Mouse (Mus musculus) neutrophil, adult 59 days (primary cell): ENCODE data around the gene Pitx3. TPM values are rescaled to one million over a fixed set of nuclear protein-coding genes. Genes with fewer than 3 reads are reported as not detected.

ENCODE experiments used
- total RNA-seq, 2 experiments: library from RNA; stranded (reverse); gene quantifications; 1 replicate in 1 of 2; 2 replicates in 1 of 2; pipeline ENCODE4 v1.2.4; 2023

Pitx3 gene
- total RNA-seq, result not detected

DNA sequence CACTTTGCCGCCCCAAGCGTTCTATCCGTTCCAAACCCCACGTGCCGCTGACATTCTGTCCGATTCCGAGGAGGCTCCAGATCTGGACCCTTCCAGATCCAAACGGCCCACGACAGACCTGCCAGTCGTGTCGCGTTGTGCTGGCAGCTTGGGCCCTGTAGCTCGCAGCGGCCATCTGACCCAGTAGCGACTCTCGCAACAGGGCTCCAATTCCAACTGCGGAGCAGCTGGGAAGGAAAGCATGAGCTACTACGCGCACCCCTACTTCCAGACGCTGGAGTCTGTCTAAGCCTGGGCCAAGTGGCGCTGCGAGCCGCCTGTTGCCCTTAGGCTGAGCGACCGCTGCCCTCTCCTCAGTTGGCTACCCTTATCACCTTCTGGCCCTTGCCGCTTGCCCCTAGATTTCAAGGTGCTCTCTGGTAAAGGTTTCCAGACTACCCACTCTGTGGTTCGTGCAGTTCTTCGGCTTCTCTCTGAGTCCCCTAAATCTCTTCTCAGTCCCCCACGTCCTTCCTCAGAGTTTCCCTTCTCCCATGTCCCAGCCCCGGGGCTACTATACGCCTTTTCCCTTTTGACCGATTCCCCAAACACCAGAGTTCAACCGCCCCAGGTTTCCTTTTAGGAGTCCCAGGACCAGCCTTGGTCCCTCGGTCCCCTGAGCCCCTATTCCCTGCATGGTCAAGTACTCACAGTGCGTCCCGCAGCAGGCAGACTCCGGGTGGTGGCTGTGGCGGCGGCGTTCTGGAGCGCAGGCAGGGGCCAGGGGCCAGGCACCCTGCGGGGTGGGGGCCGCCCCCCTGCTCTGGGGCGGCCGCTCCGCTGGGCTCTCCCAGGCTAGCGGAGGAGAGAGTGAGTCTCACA is at the start of gene Pitx3:
Gene Pitx3 (minus strand): TSS at position 816 of the 861 bp plus-strand sequence.

DNA sequence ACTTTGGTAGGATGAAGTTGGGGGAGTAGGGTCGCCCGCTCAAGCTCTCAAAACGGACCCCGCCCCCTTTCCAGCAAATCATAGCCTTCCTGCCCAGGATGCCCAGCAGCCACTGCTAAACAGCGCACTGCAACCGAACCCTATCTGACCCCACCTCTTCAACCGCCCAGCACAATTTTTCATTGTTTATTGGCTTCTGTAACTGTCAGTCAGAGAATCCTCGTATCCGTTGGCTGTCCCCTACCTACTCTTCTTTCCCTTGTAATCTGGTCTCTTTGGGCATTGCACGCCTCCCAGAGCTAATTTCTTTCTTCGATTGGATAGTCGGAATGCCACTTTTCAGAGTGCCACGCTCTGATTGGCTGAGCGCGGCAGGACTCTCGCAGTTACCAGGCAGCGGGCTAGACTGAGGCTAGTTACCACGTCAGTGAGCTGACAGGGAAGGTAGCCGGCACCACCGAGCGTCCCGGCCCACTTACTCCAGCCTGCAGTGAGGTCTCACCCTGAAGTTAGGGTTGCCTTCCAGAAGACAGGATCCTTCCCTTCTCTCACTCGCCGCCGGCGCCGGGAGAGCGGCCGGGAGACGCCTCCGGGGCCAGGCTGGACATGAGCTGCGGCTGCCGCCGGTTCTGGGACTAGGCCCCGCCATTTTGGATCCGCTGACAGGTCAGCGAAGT is 4.1 kb upstream of the Pitx3 start, which contains the start of gene Gbf1:
Gene Gbf1 (plus strand): TSS at position 383 of the 677 bp plus-strand sequence.

DNA sequence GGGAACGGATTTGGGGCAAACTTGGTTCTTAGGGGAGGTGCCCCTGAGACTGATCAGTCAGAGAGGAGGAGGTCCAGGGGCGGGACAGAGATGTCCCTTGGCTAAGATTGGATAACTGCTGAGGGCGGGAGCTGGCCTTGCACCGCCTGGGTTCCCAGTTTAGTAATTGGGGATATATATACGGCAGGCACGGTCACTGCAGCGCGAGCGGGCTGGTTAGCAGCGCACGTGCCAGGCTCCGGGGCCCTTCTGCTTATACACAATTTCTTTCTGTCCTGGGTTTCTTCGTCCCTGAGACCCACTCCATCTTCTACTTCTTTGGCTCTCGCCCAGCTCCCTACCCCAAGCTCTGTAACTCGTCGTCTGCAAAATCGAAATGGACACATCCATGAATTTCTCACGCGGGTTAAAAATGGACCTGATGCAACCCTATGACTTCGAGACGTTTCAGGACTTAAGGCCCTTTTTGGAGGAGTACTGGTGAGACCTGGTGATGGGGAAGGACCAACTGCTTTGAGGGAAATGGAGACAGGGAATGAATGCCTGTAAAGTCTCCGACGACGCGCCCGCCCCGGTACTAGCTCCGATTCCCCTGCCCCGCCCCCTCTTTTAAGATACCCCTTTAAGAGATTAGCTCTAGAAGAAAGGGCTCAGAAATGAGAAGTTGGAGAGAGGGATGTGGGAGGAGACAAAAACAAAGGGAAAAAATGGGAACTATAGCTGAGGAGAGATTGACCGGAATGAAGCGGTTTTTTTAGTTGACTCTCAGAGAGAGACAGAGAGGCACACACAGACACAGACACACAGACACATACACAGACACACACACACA is 16.2 kb downstream of the Pitx3 start, which contains the start of gene Elovl3:
Gene Elovl3 (plus strand): TSS at position 204 of the 832 bp plus-strand sequence.

Other genes starting within 250 kb of the Pitx3 start
- gene Armh3, start 149.8 kb downstream of the Pitx3 start, total RNA-seq, result 10 to 100 TPM; 10.9 to 14.4 TPM
- 1 to 10 TPM; 8.7 to 9.2 TPM for gene Hps6, start 144.8 kb downstream of the Pitx3 start, total RNA-seq
- 10 to 100 TPM; 24.6 TPM for gene Pprc1, start 103.4 kb downstream of the Pitx3 start, total RNA-seq
- gene Ldb1, start 103.1 kb downstream of the Pitx3 start, total RNA-seq, result 10 to 100 TPM; 64.8 to 75.1 TPM
- 10 to 100 TPM; 25.6 to 26.2 TPM for gene Nolc1, start 72.5 kb downstream of the Pitx3 start, total RNA-seq
- not detected for gene Elovl3, start 16.4 kb downstream of the Pitx3 start, total RNA-seq
- 10 to 100 TPM; 56.1 to 58.1 TPM for gene Gbf1, start 4.2 kb upstream of the Pitx3 start, total RNA-seq
- gene Nfkb2, start 156.0 kb upstream of the Pitx3 start, total RNA-seq, result 10 to 100 TPM; 42.5 to 44.2 TPM
- under 1 TPM; 0.09 to 0.80 TPM for gene Psd, start 178.8 kb upstream of the Pitx3 start, total RNA-seq
- 1 to 10 TPM; 3.3 to 3.9 TPM for gene Fbxl15, start 179.9 kb upstream of the Pitx3 start, total RNA-seq
- 10 to 100 TPM; 96.2 to 98.6 TPM for gene Cuedc2, start 190.4 kb upstream of the Pitx3 start, total RNA-seq
- gene Mfsd13a, start 192.8 kb upstream of the Pitx3 start, total RNA-seq, result 10 to 100 TPM; 25.0 to 27.9 TPM
- not detected for gene 2310034G01Rik, start 202.0 kb upstream of the Pitx3 start, total RNA-seq
- gene Actr1a, start 247.4 kb upstream of the Pitx3 start, total RNA-seq, result 10 to 100 TPM; 87.0 to 95.1 TPM
- 10 to 100 TPM; 10.7 to 10.9 TPM for gene Sufu, start 248.6 kb upstream of the Pitx3 start, total RNA-seq